Mouse (Mus musculus) layer of hippocampus, adult 18-20 months (tissue): ENCODE measurements at regions not wholly inside any gene's neighbourhood (a gene's known extent, or its start where the extent isn't known, plus 50 kb on each side); places are given as distances from the start of the nearest gene placed in this dataset.

ENCODE experiments used
- DNase-seq, 2 experiments: peaks; one replicate each; pipeline ENCODE4 v3.0.0; 2022; ENCODE audit warnings: low spot score in 2 of 2

DNA sequence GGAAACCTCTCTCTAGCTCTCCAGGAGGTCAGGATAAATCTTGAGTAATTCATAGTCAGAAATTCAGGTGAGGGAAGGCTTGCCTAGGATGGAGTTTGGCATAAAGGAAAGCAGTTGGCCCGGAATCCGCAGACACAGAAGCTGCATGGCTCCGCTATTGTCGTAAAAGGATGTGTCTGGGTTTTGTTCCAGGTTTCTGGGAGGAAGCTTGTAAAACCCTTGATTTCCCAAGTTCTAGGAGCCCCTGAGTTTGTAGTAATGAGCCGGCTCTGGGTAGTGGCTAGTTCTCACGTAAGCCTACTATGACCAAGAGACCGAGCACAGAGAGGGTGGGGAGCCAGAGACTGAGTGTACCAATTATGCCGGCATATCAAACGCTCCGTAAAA lies 52.7 kb upstream of the Gm21915 start:
- DNase-seq = peak in 1 of 2 experiments; percentile 25

DNA sequence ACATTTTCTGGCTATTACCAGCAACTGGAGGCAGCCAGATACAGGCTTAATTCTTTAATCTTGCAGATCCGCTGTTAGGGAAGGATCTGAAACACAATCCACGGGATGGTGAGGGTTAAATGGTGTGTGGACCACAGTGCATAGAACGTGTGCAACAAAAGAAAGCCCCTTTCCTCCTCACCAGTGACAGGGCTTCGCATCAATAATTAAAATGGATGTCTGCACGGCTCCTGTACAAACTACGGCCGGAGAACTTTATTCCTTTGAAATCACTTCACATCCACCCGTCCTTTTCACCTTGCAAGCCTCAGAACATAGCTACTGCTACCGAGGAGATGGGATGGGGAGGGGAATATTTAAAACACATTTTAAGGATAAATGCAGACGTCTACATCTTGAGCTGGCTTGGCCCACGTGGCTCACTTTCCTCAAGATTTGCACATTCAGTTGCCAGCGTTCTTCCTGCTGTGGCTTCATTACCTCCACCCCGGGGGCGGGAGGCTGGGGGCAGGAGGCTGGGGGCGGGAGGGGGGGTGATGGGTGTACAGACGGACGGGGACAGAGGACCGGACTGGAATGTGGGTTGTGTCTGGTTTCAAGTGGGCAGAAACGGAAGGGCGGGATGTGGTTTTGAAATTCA lies 53.3 kb upstream of the Gm21915 start:
- peak in 1 of 2 experiments; percentile 27 for DNase-seq

- peak; percentile 67 to 85 for DNase-seq
Observed at GRCm38 (mm10) chr9:40616426-40617035, 53.9 kb upstream of the Gm21915 start.

DNA sequence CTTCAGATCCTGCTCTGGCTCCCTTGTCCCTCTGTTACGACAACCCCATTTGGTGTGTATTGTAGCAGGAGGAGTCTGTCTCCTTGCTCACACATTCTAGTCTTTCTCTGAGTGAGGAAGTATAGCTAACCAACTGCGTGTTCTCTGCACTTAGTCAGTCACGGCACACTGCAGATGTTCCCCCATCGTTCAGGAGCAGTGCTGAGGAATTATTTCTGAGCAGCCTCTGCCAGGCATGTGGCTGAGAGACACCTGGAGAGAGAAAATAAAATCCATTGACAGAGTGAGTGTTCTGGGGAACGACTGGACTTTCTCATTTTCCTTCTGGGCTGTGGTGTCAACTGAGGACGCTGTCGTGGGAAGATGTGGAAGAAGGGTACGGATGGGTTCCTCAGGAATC lies 54.5 kb upstream of the Gm21915 start:
- DNase-seq = no peak

DNA sequence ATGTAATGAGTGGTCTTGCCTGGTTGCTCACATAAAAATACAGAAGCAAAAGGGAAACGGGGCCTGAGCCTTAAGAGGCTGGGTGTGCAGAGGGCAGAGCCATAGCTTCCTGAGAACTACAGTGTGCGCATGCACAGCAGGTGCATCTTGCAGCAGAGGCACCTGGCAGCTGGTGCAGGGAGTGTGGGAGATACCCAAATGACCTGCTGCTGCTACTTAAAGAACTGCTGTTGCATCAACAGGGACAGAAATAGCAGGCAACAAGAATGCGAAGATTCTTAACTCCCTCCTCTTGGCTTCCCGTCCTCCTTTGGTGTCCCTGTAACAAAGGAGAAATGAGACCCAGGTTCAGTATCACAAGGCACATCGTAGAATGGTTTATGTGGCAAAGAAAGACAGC lies 56.3 kb upstream of the Gm21915 start:
- DNase-seq = no peak

- peak in 1 of 2 experiments; percentile 51 for DNase-seq
Observed at GRCm38 (mm10) chr9:40613182-40613581, 57.2 kb upstream of the Gm21915 start.

GRCm38 (mm10) chr9:40612755-40613154 lies 57.7 kb upstream of the Gm21915 start:
- no peak for DNase-seq

GRCm38 (mm10) chr9:40612312-40612711 lies 58.1 kb upstream of the Gm21915 start:
- DNase-seq = no peak

DNA sequence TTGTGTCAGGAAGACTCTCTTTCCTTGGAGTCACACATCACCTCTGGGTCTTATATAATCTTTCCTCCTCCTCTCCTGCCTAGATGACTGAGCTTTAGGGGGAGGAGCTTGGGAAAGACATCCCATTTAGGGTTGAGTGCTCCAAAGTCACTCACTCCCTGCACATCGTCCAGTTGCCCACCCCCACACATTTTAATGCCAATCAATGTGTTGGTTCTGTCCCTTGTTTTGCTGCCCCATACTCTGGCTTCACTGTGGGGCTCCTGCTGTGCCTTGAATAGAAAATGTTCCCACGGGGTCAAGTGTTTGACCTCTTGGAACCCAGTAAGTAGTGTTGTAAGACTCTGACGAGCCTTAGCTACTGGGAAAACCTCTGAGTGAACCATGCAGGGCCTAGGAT lies 58.8 kb upstream of the Gm21915 start:
- no peak for DNase-seq

DNA sequence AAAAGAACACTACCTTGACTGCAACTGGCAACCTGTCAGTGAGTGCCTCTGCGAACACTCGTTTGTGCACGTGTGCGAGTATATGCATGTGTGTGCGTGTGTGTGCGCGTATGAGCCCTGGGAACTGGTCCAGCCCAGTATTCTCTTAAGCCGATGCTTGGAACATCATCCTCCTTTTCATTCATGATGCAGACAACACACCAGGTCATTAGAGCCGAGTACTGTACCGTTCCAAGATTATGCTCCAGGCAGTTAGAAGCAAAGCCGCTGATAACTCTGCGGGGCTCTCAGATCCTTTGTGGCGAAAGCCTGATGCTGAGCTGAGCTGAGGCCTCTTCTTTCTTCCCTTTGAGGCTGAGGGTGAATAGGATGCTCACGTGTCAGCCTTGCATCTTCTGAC lies 61.8 kb upstream of the Gm21915 start:
- DNase-seq = no peak

DNA sequence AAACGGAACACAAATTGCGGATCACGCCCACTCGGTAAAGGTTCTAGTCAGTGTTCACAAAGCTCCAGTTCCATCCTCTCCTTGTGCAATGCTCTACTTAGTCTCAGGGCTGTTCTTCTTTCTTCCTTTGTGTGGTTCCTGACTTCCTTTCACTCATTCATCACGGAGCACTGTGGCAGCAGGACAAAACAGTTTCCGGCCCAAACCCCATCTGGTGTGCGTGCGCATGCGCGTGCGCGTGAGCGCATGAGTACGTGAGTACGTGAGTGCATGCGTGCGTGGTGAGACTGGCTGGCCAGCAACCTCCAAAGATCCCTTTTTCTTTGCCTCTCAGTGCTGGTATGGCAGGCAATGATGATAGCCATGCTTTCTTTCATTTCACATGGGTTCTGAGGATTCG lies 62.5 kb upstream of the Gm21915 start:
- no peak for DNase-seq

DNA sequence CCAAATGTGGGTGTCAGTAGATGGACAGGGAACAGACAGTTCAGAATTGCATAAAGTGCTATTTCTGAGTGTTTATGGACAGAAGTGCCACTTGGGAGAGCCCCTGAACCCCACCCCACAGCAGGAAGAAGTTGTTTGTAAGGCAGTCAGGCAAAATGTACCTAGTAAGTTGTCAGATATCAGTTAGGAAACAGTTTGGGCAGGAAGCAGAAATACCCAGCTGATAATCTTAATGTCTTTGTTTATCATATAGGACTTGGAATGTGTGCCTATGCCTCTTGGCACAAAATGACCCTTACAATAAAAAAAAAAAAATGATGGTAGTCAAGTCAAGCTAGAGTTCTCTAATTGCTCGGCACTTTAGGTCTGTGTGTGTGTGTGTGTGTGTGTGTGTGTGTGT lies 66.9 kb upstream of the Gm21915 start:
- DNase-seq = no peak

DNA sequence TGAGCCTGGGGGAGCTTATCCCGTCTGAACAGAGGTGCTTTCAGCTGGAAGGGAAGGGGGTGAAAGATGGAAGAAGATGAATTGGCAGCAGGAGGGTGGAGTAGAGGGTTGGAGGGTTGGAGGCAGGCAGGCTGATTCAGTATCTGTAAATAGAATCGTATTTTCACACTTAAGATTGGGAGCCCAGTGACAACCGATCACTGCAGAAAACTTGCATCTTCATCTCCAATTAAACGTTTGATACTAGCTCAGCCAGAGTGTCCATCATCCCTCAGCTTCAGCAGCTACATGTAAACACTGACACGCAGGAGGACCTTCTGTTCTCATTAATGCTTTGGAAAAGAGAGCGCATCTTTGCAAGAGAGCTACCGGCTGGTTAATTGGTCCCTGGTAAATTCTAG lies 67.2 kb upstream of the Gramd1b start:
- DNase-seq = no peak

GRCm38 (mm10) chr9:40587421-40587820 lies 56.2 kb upstream of the Gramd1b start:
- no peak for DNase-seq

GRCm38 (mm10) chr9:40586581-40586980 lies 55.4 kb upstream of the Gramd1b start:
- no peak for DNase-seq

DNA sequence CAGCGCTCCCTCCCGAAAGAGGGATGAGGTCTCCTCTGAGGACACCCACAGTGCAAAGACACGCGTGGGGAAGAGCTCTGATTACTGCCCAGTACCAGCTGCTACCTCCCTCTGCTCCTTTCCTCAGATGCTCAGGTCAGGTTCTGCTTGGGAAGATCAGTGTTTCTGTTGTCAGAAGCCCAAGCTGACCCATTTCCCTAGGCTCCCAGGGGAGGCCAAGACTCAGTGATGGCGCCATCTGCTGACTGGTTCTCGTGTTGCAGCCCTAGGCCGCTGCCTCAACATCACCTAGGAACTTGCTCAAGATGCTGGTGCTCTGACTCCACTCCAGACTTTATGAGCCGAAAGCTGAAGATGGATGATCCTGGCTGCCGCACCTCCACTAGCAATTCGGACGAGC lies 52.4 kb upstream of the Gramd1b start:
- DNase-seq = peak; percentile 70 to 92

GRCm38 (mm10) chr9:40581854-40582253 lies 50.7 kb upstream of the Gramd1b start:
- DNase-seq = no peak
